Mouse (Mus musculus) cerebellum, adult 18-20 months (tissue): Measurements from ENCODE around the gene Ufd1.

Experiments
- DNase-seq, 2 experiments: peaks; one replicate each; pipeline ENCODE4 v3.0.0; 2021

The Ufd1 gene

DNA sequence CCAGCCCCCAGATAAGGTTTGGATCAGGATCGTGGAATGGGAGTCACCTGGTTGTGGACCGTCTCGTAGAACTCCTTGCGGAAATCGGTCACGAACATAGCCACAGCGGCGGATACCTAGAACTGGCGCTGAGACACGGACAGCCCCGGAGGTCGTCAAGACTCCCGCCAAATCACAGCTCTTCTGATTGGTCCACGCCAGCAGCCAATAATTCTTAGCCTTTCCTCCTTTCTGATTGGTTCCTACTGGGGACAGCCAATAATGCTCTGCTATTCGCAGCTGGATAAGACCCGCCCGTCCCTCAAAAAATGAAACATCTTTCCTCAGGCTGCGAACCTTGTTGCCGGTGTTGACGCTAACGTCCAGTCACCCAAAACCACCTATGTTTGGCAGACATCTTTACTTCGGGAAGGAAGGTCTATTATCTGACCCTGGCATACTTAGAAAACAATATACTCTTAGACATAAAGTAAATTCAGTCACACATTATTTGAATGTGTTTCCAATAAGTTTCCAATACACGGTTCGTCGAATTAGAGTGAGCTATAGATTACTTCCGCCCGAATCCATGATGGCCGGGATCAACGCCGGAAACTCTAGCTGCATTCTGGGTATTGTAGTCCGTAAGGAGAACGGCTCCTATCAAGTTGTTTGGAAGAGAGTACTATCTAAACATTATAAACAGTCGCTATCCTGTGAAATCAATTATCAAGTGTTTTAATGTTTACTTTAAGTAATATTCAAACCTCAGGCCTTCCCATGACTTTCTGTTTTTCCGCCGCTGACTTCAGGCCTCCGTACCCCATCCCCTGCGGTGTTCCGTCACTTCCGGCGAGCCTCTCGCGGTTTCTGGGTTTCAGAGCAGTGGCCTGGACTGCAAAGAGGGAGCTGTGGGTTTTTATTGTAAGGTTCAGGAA is at the start of gene Ufd1, which contains the start of gene Cdc45:
Ufd1 (plus strand) TSS at position 312 of the 917 bp plus-strand sequence.
Cdc45 (minus strand) TSS at position 520 of the 917 bp plus-strand sequence.
- peak; percentile 85 to 90 for DNase-seq

DNA sequence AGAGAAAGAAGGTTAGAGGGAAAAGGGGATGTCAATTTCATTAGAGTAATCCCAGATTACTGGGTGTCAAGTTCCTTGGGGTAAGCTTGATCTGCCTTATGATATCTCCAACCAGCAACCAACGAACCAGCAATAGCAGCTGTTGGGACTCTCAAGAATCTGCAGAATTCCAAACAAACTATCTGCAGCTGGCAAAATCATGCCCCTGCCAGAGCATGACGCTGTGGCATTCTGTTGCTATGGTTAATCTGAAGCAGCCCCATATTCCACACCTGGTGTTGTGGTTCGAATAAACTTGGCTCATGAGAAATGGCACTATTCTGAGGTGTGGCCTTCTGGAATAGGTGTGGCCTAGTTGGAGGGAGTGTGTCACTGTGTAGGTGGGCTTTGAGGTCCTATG is 48.6 kb upstream of the Ufd1 start:
- DNase-seq, result no peak

DNA sequence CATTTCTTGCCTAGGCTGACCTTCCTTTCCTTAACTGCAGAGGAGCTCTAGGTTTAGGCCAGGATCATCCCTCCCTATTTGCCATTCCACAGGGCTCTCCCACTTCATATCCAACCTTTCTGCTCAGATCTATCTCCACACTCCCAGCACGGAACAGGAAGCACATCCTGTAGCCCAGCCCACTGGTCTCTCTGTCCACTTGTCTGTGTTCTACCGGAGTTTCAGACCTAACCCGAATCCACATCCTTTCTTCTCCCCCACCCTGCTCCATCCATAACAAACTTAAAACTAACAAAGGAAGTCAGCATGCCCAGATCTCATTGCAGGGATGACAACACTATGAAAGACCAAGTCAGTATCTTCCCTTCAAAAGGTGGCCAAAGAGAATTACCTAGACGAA is 45.2 kb upstream of the Ufd1 start:
- no peak for DNase-seq

DNA sequence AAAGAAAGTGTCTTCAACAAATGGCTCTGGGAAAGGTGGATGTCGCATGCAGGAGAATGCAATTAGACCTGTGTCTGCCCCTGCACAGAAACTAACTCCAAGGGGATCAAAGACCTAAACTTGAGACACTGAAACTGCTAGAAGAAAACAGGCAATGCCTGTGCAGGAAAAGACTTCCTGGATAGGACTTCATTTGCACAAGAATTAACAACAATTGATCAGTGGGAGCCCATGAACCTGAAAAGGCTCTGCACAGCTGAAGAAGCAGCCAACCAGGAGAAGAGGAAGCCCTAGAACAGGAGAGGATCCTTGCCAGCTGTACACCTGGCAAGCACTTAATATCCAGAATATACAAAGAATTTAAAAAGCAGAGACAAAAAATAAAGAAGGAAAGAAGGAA is 42.1 kb upstream of the Ufd1 start:
- DNase-seq, result no peak

DNA sequence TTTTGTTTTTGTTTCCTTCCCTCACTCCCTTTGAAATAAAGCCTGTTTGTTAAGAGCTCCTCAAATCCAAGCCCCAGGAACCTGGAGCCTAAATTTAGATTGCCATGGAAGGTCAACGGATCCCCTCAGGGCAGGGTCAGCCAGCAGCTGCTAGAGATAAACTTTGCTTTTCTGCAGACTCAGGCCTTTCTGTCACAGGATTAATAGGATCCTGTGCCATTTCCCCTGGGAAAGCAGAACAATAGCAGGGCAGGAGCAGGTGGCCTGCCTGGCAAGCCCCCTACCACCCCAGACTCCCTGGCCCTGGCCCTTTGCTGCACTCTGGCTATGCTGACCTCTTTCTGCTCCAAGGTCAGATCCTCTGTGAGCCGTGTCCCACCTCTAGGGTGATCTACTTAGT is 37.6 kb upstream of the Ufd1 start:
- no peak for DNase-seq

DNA sequence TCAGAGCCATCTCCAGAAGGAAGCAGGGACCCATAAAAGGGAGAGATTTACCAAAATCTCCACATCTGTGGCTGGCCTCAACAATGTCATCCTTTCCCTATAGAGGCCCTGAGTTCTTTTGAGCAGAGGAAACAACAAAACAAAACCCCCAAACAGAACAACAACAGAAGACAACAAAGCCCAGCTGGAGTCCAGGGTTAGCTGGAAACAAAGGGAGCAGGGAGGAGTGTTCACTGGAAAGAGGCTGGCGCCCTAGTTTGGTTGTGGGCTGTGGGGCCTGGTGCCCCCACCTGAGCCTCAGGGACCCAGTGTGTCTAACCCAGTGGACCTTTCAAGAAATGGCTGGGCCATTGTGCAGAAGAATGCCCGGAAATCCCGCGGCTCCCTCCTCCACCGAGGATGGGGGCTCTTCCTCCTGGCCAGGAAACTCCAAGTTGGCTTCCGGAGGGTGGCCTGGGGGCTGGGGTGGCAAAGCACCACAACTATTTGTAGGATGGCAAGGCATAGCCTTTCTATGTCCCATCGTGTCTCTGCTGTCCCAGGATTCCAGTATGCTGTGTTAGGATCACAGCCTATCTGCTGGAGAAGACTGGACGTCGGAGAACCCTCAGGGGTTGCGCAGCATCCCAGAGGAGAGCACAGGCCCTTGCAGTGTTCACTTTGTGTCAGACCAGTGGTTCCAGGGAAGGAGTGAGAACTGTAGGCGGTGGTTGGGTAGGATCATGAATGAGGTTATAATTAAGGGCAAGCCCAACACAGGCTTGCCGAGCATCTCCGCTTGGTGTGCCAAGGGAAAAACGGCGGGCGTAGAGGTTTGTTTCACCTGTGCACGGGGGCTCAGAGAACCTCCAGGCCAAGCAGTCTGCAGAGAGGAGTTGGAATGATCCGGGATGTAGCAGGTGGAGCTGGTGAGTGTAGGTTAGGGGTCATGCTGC is 35.7 kb upstream of the Ufd1 start:
- no peak for DNase-seq

DNA sequence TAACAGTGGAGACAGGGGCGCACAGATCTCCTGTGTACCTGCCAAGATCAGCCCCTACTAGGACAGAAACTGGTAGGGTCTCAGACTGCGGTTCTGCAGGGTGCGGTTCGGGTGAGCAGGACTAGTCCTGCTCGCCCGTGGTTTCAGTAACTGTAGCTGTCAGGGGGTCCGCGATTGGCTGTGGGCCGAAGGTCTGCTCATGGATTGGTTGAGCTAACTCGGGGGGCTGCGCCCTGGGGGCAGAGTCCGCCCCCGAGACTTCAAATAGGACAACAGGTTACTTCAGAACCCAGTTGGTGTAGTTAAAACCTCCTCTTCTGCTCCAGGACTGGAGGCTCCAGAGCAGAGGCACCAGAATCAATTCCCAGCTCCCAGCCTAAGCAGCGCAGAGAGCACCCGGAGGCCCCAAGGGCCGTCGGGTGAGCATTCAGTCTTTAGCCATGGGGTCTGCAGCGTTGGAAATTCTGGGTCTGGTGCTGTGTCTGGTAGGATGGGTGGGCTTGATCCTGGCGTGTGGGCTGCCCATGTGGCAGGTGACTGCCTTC is 35.0 kb upstream of the Ufd1 start, which contains the start of gene Cldn5:
Cldn5 (plus strand) TSS at position 292 of the 545 bp plus-strand sequence.
- DNase-seq, result no peak

DNA sequence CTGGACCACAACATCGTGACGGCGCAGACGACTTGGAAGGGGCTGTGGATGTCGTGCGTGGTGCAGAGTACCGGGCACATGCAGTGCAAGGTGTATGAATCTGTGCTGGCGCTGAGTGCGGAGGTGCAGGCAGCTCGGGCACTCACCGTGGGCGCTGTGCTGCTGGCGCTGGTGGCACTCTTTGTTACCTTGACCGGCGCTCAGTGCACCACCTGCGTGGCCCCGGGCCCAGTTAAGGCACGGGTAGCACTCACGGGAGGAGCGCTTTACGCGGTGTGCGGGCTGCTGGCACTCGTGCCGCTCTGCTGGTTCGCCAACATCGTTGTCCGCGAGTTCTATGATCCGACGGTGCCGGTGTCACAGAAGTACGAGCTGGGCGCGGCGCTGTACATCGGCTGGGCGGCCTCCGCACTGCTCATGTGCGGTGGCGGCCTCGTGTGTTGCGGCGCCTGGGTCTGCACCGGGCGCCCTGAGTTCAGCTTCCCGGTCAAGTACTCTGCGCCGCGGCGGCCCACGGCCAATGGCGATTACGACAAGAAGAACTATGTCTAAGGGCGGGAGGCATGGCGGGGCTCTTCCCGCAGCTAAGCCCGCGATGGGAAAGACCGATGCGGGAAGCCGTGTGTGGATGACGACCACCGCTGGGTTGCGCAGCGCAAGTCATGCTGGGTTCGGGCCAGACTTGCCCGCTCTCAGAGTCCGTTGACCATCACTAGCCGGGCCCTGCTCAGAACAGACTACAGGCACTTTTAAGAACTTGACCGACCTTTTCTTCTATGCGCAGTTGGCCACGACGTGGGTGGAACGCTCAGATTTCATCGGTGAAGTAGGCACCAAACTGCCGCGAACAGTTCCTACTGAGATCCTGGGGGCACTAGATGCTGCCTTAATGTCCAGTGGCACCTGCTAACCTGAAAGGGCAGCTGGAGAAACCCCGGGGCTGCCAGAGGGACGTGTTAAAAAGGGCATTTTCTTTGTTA is 34.2 kb upstream of the Ufd1 start:
- peak in 1 of 2 experiments; percentile 11 for DNase-seq

DNA sequence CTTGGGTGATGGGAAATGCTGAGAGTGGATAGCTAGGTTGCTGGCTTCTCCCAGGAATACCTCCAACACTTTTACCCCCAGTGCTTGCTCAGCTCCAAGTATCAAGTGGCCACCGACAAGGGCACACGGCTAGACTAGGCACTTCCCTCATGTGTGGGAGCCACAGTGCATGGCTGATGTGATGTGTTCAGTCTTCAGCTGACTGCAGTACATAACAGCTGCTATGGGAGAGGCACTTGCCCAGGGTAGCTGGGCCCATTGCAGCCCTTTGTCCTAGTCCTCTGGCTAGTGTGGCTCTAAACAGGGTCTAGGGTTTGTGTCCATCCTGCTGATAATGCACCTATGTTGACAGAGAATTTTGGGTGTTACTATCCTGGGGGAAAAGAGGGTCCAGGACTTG is 33.1 kb upstream of the Ufd1 start:
- no peak for DNase-seq

DNA sequence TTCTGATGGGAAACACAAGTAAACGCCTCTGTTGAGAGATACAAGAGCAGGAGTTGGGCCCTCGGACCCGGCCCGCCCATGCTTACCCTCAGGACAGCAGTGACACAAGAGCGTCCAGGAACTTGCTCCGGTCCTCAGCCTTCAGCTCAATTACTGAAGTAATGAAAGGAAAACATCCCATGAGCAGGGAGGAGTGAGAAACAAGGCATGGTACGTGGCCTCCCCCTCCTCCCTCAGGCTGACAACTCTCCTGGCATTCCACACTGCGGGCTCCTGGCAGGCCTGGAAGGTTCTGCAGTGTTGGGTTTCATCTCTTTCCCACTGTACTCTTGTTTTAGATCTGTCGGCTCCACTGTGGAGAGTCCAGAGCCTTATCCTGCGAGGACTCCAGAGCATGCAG is 29.8 kb upstream of the Ufd1 start:
- DNase-seq, result no peak

DNA sequence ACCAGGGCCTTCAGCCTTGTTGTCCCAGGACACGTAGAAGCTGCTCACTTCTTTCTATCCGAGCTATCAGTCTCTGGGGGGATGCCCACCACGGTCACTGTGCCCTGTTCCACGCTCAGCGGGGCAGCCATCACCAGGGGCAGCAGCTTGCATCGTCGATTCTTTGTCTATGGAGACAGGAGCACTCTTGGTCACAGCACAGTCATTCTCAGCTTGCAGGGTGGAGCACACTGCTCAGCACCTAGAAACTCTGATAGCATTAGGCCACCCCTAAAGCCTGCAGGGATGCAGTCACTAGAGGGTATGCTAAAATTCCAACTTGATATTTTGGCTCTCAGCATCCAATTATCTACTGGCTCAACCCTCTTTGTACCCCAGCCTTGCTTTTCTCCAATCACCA is 26.6 kb upstream of the Ufd1 start:
- no peak for DNase-seq

DNA sequence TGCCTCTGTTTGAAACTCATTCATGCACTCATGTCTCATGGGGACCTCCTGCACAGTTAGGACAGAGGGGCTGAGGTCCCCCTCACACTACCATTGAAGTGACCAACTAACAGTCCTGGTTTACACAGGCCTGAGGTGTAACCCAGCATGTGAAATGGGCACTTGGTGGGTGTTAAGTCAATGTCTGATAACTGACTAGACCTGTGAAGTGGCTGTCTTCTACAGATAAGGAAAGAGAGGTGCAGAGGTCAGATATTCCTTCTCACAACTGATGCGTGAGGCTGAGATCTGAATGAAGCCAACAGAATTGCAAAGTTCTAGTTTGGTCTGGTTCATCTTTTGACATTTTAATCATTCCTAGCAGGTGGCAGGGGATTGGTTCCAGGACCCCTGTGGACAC is 26.1 kb upstream of the Ufd1 start:
- DNase-seq, result no peak

DNA sequence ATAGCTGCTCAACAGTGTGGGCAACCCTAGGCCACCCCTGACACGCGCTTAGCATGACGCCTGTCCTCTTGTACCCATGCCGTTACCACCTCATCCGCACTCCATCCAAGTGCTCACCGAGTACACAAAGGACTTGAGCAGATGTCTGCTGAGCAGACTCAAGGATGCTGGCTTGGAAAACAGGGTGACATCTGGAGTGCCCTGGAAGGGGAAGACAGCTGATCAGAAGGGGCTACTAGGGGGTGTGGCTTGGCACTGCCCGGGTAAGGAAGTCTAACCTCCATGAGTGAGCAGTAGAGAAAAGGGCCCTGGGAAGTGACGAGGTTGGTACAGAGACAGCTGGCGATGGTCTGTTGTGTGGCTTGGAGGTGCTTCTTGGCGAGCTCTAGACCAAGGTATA is 24.9 kb upstream of the Ufd1 start:
- DNase-seq, result no peak

DNA sequence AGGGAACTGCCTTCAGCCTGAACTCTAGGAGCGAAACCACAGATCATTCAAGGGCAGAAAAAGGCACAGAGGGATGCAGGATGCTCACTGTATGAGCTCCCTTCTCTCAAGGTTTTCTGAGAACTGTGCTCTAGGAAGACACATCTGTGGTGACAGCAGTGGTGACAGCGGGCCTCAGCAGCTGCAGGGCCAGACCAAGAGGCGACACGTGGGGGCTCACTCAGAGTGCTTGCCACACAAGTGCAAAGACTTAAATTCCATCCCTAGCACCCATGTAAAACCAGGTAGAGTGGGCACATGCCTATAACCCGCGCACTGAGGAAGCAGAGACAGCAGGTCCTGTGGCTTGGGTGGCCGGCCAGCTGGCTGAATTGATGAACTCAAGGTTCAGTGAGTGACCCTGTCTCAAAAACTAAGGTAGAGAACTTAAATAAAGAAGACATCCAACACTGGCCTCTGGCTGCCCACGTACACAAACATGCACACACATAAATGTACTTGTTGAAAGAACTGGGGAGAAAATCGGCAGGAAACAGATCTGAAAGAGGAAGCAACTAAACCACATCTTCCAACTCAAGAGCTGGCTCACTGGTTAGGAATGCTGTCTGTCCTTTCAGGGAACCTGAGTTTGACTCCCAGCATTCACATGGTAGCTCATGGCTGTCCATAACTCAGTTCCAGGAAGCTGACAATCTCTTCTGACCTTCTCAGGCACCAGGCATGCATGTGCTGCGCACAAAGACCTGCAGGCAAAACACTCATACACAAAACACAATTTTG is 22.8 kb upstream of the Ufd1 start:
- DNase-seq, result no peak

DNA sequence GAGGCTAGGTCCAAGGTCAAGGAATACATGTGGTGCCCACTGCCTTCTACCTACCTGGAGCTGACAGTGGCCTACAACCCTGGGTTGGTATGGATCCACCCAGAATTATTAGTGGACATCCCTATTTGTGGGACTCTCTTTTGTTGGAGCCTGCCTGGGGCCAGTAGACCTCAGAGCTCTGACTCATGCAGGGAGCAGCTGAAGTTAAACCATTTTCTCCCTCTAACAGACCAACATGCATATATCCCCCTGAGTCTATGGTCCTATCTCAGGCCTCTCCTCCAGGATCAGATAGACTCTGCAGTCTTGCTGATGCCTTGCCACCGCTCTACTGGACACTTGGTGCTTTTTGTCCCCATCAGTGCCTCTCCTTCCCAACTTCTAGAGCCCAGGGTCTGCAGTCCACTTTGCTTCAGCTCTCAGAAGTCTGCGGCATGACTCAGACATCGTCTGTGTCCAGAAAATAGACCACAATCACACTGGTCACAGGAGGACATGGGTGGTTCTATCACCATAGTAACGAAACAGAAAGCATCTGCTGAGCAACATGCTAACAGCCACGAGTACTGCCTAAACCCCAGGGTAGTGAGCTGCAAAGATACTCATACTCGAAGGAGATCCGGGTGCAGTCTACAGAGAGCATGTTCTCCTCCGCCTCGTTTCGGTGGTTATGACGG is 16.2 kb upstream of the Ufd1 start:
- DNase-seq, result no peak

DNA sequence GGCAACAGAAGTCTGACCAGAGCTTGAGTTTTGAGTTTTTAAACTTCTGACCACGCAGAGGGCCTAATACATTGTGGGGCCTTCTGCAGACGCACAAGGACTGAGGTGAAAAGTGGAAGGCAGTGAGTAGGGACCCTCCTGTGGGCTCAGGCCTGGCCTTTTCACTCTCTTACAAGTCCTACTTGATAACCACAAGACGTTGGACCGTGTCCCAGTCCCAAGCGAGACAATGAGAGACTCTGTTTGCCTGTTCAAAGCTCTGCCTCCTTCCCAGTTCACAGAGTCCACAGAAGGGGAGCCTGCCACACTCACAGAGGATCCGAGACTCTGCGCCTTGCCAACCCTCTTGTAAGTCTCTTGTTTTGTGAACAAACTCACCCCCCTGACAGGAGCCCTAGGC is 14.9 kb upstream of the Ufd1 start:
- DNase-seq, result no peak

DNA sequence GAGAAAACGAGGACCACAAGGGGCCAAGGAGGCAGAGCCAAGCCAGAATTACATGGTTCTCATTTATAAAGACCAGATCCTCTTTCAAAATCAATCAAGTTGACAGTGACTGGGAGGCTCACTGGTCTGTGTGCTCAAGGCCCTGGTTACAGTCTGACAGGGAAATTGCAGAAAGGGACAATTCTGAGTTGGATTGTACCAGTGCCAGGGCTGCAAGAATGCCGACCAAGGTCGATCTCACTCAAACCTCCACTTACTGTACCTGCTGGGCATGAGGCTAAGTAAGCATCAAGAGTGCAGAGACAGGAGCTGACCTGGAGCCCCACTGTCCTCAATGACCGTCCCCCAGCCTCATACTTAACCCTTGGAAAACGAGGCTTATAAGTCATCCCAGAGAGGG is 13.4 kb upstream of the Ufd1 start:
- DNase-seq, result no peak

DNA sequence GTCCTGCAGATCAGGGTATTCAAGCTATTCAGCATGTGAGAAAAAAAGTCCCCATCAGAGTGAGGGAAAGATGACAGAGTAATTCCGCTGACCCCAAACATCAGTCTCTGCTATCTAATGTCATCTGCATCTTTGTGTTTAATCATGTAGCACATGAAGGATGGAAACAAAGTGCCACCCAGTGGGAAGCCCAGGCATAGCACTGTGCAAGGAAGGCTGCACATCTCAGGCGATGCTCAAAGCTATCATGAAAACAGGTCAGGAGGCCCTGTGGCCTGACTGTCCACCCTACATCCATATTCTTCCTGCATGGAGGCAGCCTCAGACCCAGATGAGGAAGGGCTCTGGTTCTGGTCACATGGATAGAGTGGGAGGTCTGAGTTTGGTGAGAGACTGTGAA is 12.7 kb upstream of the Ufd1 start:
- DNase-seq, result peak; percentile 40 to 43

DNA sequence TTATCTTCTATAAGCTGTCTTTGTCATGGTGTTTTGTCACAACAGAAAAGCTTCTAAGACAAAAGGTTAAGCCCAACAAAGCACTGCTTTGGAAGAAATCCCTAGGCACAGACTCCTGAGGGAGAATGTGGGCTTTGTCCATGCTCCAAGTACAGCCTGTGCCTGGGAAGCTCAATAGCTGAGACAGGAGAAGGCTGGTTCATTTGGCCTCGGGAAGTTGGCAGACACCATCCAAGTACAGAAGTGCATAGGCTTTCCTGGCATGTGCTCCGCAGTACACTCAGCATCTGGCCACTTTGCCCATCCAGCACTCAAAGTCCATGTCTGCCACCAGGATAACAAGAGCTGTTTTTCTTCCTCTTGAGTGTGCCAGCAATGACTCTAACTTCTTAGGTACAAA is 5.8 kb upstream of the Ufd1 start:
- DNase-seq, result no peak

DNA sequence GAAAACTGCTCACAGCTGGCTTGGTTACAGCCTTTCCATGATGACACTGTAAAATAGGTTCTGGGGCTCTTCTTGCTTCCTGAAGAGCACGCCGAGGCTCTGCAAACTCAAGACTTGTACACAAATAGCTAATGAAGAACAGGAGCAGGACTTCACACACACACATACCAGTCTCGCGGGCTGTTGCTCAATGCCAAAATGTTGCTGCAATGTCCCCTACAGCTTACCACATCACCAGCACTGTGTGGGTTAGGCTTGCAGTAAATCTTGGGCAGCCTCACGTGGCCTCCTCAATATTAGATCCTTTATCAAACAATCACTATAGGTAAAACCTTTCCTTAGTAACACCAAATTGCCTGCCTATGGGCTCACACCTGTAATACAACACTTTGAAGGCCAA is 2.6 kb upstream of the Ufd1 start:
- DNase-seq, result no peak

DNA sequence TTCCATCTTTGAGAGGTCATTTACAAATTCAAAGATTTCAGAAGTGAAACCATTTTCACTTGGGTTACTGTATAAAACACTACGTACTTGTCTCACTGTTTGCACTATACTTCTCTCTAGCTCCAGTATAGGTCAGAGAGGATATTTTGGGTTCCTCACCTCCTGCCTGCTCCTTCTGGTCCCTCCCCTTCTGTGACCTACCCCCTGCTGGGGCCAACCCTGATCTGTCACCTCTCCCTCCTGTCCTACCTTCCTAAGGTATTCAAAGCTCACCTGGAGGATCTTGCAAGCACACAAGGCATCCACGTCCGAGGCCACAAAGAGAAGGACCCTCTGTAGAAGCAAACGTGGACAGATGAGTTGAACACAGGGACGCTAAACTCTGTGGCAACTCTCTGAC is 547 bp upstream of the Ufd1 start:
- DNase-seq, result peak in 1 of 2 experiments; percentile 37
